Mouse (Mus musculus) CH12.LX (cell line): Measurements from ENCODE around the gene Nags. TPM values are rescaled to one million over a fixed set of nuclear protein-coding genes. Genes with fewer than 3 reads are reported as not detected.
"Not testable (repeated sequence)": the region's sequence is repeated elsewhere in the genome, so short reads cannot be mapped to it uniquely, and the experiment has no call there.

Source experiments
- DNase-seq: peaks from one replicate; pipeline ENCODE4 v3.0.0-alpha.2; 2013; ENCODE audit errors: extremely low read depth
- H3K27ac ChIP-seq: 2 replicates; pipeline ENCODE4 v1.5.1; 2012; ENCODE audit warnings: low read depth, mild to moderate bottlenecking, control low read depth, moderate library complexity; ENCODE audit not compliant: insufficient read depth
- H3K27me3 ChIP-seq: replicated peaks from 2 replicates; pipeline ENCODE3; 2012; ENCODE audit warnings: inconsistent platforms
- H3K36me3 ChIP-seq, 2 experiments: replicated peaks in 1 of 2; 2 replicates each; pipeline versions ENCODE3 to v1.6.1; 2012; ENCODE audit warnings: inconsistent platforms in 1 of 2, low read length in 1 of 2, mild to moderate bottlenecking in 1 of 2, mixed read lengths in 1 of 2, moderate library complexity in 1 of 2; ENCODE audit not compliant: control insufficient read depth in 1 of 2, insufficient read depth in 1 of 2
- H3K4me1 ChIP-seq, 2 experiments: 2 replicates each; pipeline ENCODE4 v1.6.1; 2012; ENCODE audit warnings: inconsistent platforms in 1 of 2, moderate library complexity in 1 of 2; ENCODE audit not compliant: insufficient read depth in 2 of 2, control insufficient read depth in 1 of 2
- H3K4me2 ChIP-seq: 2 replicates; pipeline ENCODE4 v1.6.1; 2012; ENCODE audit warnings: low read depth, mild to moderate bottlenecking, control low read depth; ENCODE audit not compliant: poor library complexity, insufficient read depth, severe bottlenecking
- H3K4me3 ChIP-seq, 3 experiments: fragments of 150-350 bp in 1 of 3; sonication (generic) in 1 of 3; replicated peaks in 1 of 3; 2 replicates each; pipeline versions ENCODE3 to v1.5.1; 2011 to 2012; ENCODE audit warnings: low read depth in 2 of 3, low read length in 2 of 3, mild to moderate bottlenecking in 2 of 3, moderate library complexity in 2 of 3, control low read depth in 1 of 3, improper control_type of control experiment in 1 of 3, inconsistent platforms in 1 of 3, mixed read lengths in 1 of 3; ENCODE audit not compliant: poor library complexity in 1 of 3
- H3K79me2 ChIP-seq: replicated peaks from 2 replicates; pipeline ENCODE4 v1.6.1; 2012; ENCODE audit warnings: mild to moderate bottlenecking, moderate library complexity; ENCODE audit not compliant: control insufficient read depth, poor library complexity, insufficient read depth, severe bottlenecking; ENCODE audit errors: extremely low read depth
- H3K9ac ChIP-seq: 2 replicates; pipeline ENCODE4 v1.6.1; 2012; ENCODE audit warnings: low read depth, mild to moderate bottlenecking, control low read depth, moderate library complexity; ENCODE audit not compliant: insufficient read depth
- H3K9me3 ChIP-seq: replicated peaks from 2 replicates; pipeline ENCODE3; 2012; ENCODE audit warnings: low read length, inconsistent platforms, mixed read lengths
- CHD2 ChIP-seq: IDR thresholded peaks from 2 replicates; pipeline ENCODE4 v1.6.1; 2011; ENCODE audit warnings: low read length, improper control_type of control experiment
- CTCF ChIP-seq, 2 experiments: IDR thresholded peaks in 1 of 2; conservative IDR thresholded peaks in 1 of 2; 2 replicates each; pipeline ENCODE4 v1.5.1; 2011 to 2012; ENCODE audit warnings: low read depth in 2 of 2, low read length in 2 of 2, improper control_type of control experiment in 1 of 2, inconsistent platforms in 1 of 2, mild to moderate bottlenecking in 1 of 2, moderate library complexity in 1 of 2
- E2F4 ChIP-seq: IDR thresholded peaks from 2 replicates; pipeline ENCODE4 v1.6.1; 2011; ENCODE audit warnings: low read depth, low read length, improper control_type of control experiment; ENCODE audit not compliant: insufficient replicate concordance
- ELF1 ChIP-seq: IDR thresholded peaks from 2 replicates; pipeline ENCODE4 v1.6.1; 2014; ENCODE audit warnings: low read depth, mild to moderate bottlenecking, inconsistent platforms, low read length, improper control_type of control experiment
- EP300 ChIP-seq: IDR thresholded peaks from 2 replicates; pipeline ENCODE4 v1.6.1; 2011; ENCODE audit warnings: low read length, improper control_type of control experiment
- HCFC1 ChIP-seq: IDR thresholded peaks from 2 replicates; pipeline ENCODE4 v1.6.1; 2012; ENCODE audit warnings: low read depth, mild to moderate bottlenecking, inconsistent platforms, low read length, improper control_type of control experiment
- IRF4 ChIP-seq: IDR thresholded peaks from 2 replicates; pipeline ENCODE4 v1.6.1; 2014; ENCODE audit warnings: low read depth, mild to moderate bottlenecking, inconsistent platforms, low read length, improper control_type of control experiment
- JUN ChIP-seq: IDR thresholded peaks from 2 replicates; pipeline ENCODE4 v1.6.1; 2011; ENCODE audit warnings: low read depth, mild to moderate bottlenecking, low read length, improper control_type of control experiment, moderate library complexity; ENCODE audit not compliant: insufficient read depth
- JUND ChIP-seq: conservative IDR thresholded peaks from 2 replicates; pipeline ENCODE4 v1.6.1; 2011; ENCODE audit warnings: low read depth, low read length, improper control_type of control experiment
- KAT2A ChIP-seq: IDR thresholded peaks from 2 replicates; pipeline ENCODE4 v1.6.1; 2012; ENCODE audit warnings: low read length, improper control_type of control experiment, inconsistent platforms; ENCODE audit not compliant: insufficient replicate concordance
- MEF2A ChIP-seq: IDR thresholded peaks from 2 replicates; pipeline ENCODE4 v1.6.1; 2014; ENCODE audit warnings: low read depth, mild to moderate bottlenecking, inconsistent platforms, low read length, improper control_type of control experiment, borderline replicate concordance
- MXI1 ChIP-seq: IDR thresholded peaks from 2 replicates; pipeline ENCODE4 v1.6.1; 2011; ENCODE audit warnings: mild to moderate bottlenecking, low read depth, low read length, improper control_type of control experiment
- MYC ChIP-seq: IDR thresholded peaks from 2 replicates; pipeline ENCODE4 v1.6.1; 2011; ENCODE audit warnings: low read depth, mild to moderate bottlenecking, improper control_type of control experiment, low read length
- NELFE ChIP-seq: IDR thresholded peaks from 2 replicates; pipeline ENCODE4 v1.6.1; 2011; ENCODE audit warnings: low read depth, low read length, improper control_type of control experiment
- SMC3 ChIP-seq: IDR thresholded peaks from 2 replicates; pipeline ENCODE4 v1.6.1; 2011; ENCODE audit warnings: low read depth, low read length, improper control_type of control experiment
- TBP ChIP-seq: conservative IDR thresholded peaks from 2 replicates; pipeline ENCODE4 v1.6.1; 2011; ENCODE audit warnings: low read depth, low read length, improper control_type of control experiment
- USF2 ChIP-seq: conservative IDR thresholded peaks from 2 replicates; pipeline ENCODE4 v1.6.1; 2011; ENCODE audit warnings: low read depth, low read length, improper control_type of control experiment
- ZC3H11A ChIP-seq: IDR thresholded peaks from 2 replicates; pipeline ENCODE4 v1.6.1; 2012; ENCODE audit warnings: low read depth, mild to moderate bottlenecking, inconsistent platforms, low read length, improper control_type of control experiment
- ZKSCAN1 ChIP-seq: IDR thresholded peaks from 2 replicates; pipeline ENCODE4 v1.6.1; 2012; ENCODE audit warnings: low read depth, inconsistent platforms, low read length, improper control_type of control experiment, borderline replicate concordance
- dilution Hi-C: fragments of 300-500 bp; cut with MboI; formaldehyde crosslinking; loops from 2 replicates; pipeline ENCODE4 v1.14.3; 2020; ENCODE audit warnings: low sequenced_read_pairs; ENCODE audit not compliant: extremely low pct_unique_long_range_greater_than_20kb, extremely low pct_ligation_motif_present
- in situ Hi-C: fragments of 300-500 bp; cut with MboI; formaldehyde crosslinking; loops from 3 replicates; pipeline ENCODE4 v1.14.3; 2019; ENCODE audit warnings: low sequenced_read_pairs, low pct_ligation_motif_present, low pct_unique_long_range_greater_than_20kb, mixed read lengths
- polyA plus RNA-seq: library from polyadenylated mRNA; unstranded; fragments of >175 nt; gene quantifications from 2 replicates; pipeline ENCODE4 v1.2.1, GENCODE M21; 2012; ENCODE audit warnings: low read depth; ENCODE audit not compliant: insufficient read length
- total RNA-seq, 2 experiments: library from RNA; depleted of rRNA; stranded (reverse); fragments of 300-350 nt in 1 of 2; fragments of >200 nt in 1 of 2; gene quantifications; 2 replicates each; pipeline ENCODE4 v1.2.3; 2012 to 2014

The Nags gene
- total and polyA plus RNA-seq, 3 experiments: not detected

DNA sequence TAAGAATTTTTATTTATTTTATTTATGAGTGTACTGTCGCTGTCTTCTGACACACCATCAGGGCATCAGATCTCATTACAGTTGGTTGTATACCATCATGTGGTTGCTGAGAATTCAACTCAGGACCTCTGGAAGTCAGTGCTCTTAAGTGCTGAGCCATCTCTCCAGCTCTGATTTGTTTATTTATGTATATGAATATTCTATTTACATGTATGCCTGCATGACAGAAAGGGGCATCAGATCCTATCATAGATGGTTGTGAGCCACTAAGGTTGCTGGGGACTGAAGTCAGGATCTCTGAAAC is 11.4 kb downstream of the Nags start:
- H3K4me3 ChIP-seq: no peak overlapping the region
- TF ChIP-seq HCFC1: no peak
- no peak for TF ChIP-seq JUND
- no peak for TF ChIP-seq CHD2
- TF ChIP-seq ZKSCAN1: no peak
- no peak for TF ChIP-seq ZC3H11A
- no peak for TF ChIP-seq NELFE
- no peak for TF ChIP-seq MXI1
- no peak for TF ChIP-seq E2F4
- TF ChIP-seq JUN: no peak
- no peak for TF ChIP-seq USF2
- no peak for TF ChIP-seq TBP
- TF ChIP-seq MEF2A: no peak
- no peak for TF ChIP-seq ELF1
- no peak for TF ChIP-seq IRF4
- TF ChIP-seq CTCF (conservative IDR thresholded peaks at IDR 0.05 in 1 of 2, IDR thresholded peaks at IDR 0.05 in 1 of 2; ENCODE audit: low read depth in 2 of 2, low read length in 2 of 2): no peak
- TF ChIP-seq EP300: no peak
- no peak for TF ChIP-seq MYC
- no peak for TF ChIP-seq SMC3
- TF ChIP-seq KAT2A: no peak
- TF ChIP-seq, all 38 proteins: peak for 0
- no peaks in the 10 kb centered on the region for H3K9me3 ChIP-seq
- no peaks in the 10 kb centered on the region for H3K27me3 ChIP-seq
- DNase-seq: no peak
- no peaks in the 10 kb centered on the region for H3K79me2 ChIP-seq
- H3K36me3 ChIP-seq: peaks cover 22 to 42% of the 10 kb centered on the region in 2 experiments
- H3K4me2 ChIP-seq: peak overlapping the region; percentile 56; the same call in 1 of the 2 replicates
- H3K27ac ChIP-seq: no peak overlapping the region
- no peak overlapping the region for H3K9ac ChIP-seq
- dilution Hi-C loops (no loop called here), in situ Hi-C loops (loop anchor here (5.0 kb wide), 1 partner anchor 66 kb away; no protein-coding TSS in a partner anchor)
- H3K4me1 ChIP-seq: peaks cover 4 to 16% of the 10 kb centered on the region in 2 experiments

DNA sequence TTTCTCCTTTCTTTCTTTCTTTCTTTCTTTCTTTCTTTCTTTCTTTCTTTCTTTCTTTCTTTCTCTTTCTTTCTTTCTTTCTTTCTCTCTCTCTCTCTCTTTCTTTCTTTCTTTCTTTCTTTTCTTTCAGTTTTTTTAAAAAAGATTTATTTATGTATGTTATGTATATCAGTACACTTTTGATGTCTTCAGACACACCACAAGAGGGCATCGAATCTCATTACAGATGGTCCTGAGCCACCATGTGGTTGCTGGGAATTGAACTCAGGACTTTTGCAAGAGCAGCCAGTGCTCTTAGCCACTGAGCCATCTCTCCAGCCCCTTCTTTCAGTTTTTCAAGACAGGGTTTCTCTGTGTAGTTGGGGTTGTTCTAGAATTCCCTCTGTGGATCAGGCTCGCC is 12.7 kb downstream of the Nags start:
- Histone ChIP-seq H3K4me1 (peaks cover 4 to 16% of the 10 kb centered on the region in 2 experiments), H3K36me3 (peaks cover 27 to 46% of the 10 kb centered on the region in 2 experiments)
- H3K27me3 ChIP-seq, H3K4me3 ChIP-seq, H3K9ac ChIP-seq, dilution Hi-C loops, DNase-seq, H3K79me2 ChIP-seq, H3K9me3 ChIP-seq, H3K27ac ChIP-seq, H3K4me2 ChIP-seq: not testable (repeated sequence)
- peak; percentile 39 for TF ChIP-seq SMC3
- TF ChIP-seq CTCF (conservative IDR thresholded peaks at IDR 0.05 in 1 of 2, IDR thresholded peaks at IDR 0.05 in 1 of 2; ENCODE audit: low read depth in 2 of 2, low read length in 2 of 2): peak in 1 of 2 experiments; percentile 56; a peak in 2 of 4 replicates
- in situ Hi-C loops: loop anchor here (5.0 kb wide), 1 partner anchor 64 kb away; no protein-coding TSS in a partner anchor
